Mouse (Mus musculus): ENCODE results near the gene Rgs5. TPM values are rescaled to one million over a fixed set of nuclear protein-coding genes. Genes with fewer than 3 reads are reported as not detected.

Rgs5 gene
- polyA plus RNA-seq, 1 experiment = 0.45 TPM

- no peaks in the 10 kb centered on the region for H3K9me3 ChIP-seq (replicated peaks; ENCODE audit: control insufficient read depth, insufficient read depth, low read length, poor library complexity, severe bottlenecking)
- no peaks in the 10 kb centered on the region for H3K36me3 ChIP-seq (ENCODE audit: control insufficient read depth, insufficient read depth, low read length, poor library complexity, severe bottlenecking)
- no peaks in the 10 kb centered on the region for H3K27me3 ChIP-seq (ENCODE audit: control insufficient read depth, insufficient read depth, low read length, poor library complexity, severe bottlenecking)
- no peaks in the 10 kb centered on the region for H3K4me1 ChIP-seq (ENCODE audit: control insufficient read depth, insufficient read depth, low read length)
- no peak overlapping the region for H3K27ac ChIP-seq (ENCODE audit: insufficient read depth, low read length)
- H3K4me3 ChIP-seq (ENCODE audit: low read depth, low read length) = no peak overlapping the region
- no peak overlapping the region for H3K9ac ChIP-seq (ENCODE audit: low read depth, poor library complexity, severe bottlenecking)
- TF ChIP-seq CTCF (IDR thresholded peaks at IDR 0.05; ENCODE audit: low read depth, low read length) = no peak
- no peak for TF ChIP-seq POLR2A (IDR thresholded peaks at IDR 0.05; ENCODE audit: insufficient read depth, low read length)
- TF ChIP-seq EP300 (IDR thresholded peaks at IDR 0.05; ENCODE audit: insufficient read depth, low read depth, low read length) = no peak
Measured at GRCm38 (mm10) chr1:169697236-169697635, 41.9 kb downstream of the Rgs5 start.

DNA sequence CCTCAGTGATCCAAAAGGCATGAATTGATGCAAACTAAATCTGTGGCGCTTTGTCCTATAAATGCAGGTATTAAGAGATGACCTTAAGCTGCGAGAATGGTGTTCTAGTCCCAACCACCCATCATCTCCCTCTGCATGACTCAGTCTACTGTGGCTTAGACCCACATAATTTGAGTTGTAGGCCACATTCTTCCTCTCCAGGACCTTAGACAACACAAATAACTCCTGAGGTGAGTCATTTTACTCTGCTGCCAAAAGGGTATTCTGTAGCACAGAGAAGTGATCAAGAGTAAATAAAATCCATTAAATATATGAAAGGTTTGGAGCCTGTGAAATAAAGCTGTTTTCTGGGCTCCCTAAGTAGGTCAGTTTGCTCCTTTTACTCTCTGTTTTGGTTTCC, 43.9 kb downstream of the Rgs5 start:
- H3K36me3 ChIP-seq (ENCODE audit: control insufficient read depth, insufficient read depth, low read length, poor library complexity, severe bottlenecking) = no peaks in the 10 kb centered on the region
- H3K9ac ChIP-seq (ENCODE audit: low read depth, poor library complexity, severe bottlenecking) = no peak overlapping the region
- TF ChIP-seq POLR2A (IDR thresholded peaks at IDR 0.05; ENCODE audit: insufficient read depth, low read length) (no peak), EP300 (IDR thresholded peaks at IDR 0.05; ENCODE audit: insufficient read depth, low read depth, low read length) (no peak), CTCF (IDR thresholded peaks at IDR 0.05; ENCODE audit: low read depth, low read length) (no peak)

GRCm38 (mm10) chr1:169704395-169705087, 49.2 kb downstream of the Rgs5 start:
- Histone ChIP-seq H3K36me3 (ENCODE audit: control insufficient read depth, insufficient read depth, low read length, poor library complexity, severe bottlenecking) (no peaks in the 10 kb centered on the region), H3K27me3 (ENCODE audit: control insufficient read depth, insufficient read depth, low read length, poor library complexity, severe bottlenecking) (no peaks in the 10 kb centered on the region), H3K27ac (ENCODE audit: insufficient read depth, low read length) (no peak overlapping the region), H3K9ac (ENCODE audit: low read depth, poor library complexity, severe bottlenecking) (no peak overlapping the region), H3K9me3 (replicated peaks; ENCODE audit: control insufficient read depth, insufficient read depth, low read length, poor library complexity, severe bottlenecking) (no peaks in the 10 kb centered on the region), H3K4me1 (ENCODE audit: control insufficient read depth, insufficient read depth, low read length) (no peaks in the 10 kb centered on the region), H3K4me3 (ENCODE audit: low read depth, low read length) (no peak overlapping the region)
- no peak for TF ChIP-seq EP300 (IDR thresholded peaks at IDR 0.05; ENCODE audit: insufficient read depth, low read depth, low read length)
- TF ChIP-seq CTCF (IDR thresholded peaks at IDR 0.05; ENCODE audit: low read depth, low read length) = no peak
- TF ChIP-seq POLR2A (IDR thresholded peaks at IDR 0.05; ENCODE audit: insufficient read depth, low read length) = no peak

More for the DNA sequence above, 43.9 kb downstream of the Rgs5 start:
- Histone ChIP-seq H3K27me3 (ENCODE audit: control insufficient read depth, insufficient read depth, low read length, poor library complexity, severe bottlenecking) (no peaks in the 10 kb centered on the region), H3K9me3 (replicated peaks; ENCODE audit: control insufficient read depth, insufficient read depth, low read length, poor library complexity, severe bottlenecking) (no peaks in the 10 kb centered on the region), H3K4me3 (ENCODE audit: low read depth, low read length) (no peak overlapping the region), H3K27ac (ENCODE audit: insufficient read depth, low read length) (no peak overlapping the region), H3K4me1 (ENCODE audit: control insufficient read depth, insufficient read depth, low read length) (no peaks in the 10 kb centered on the region)

GRCm38 (mm10) chr1:169721836-169722235, 66.5 kb downstream of the Rgs5 start:
- H3K9me3 ChIP-seq (replicated peaks; ENCODE audit: control insufficient read depth, insufficient read depth, low read length, poor library complexity, severe bottlenecking) = no peaks in the 10 kb centered on the region
- H3K27me3 ChIP-seq (ENCODE audit: control insufficient read depth, insufficient read depth, low read length, poor library complexity, severe bottlenecking) = no peaks in the 10 kb centered on the region
- H3K27ac ChIP-seq (ENCODE audit: insufficient read depth, low read length) = no peak overlapping the region
- H3K36me3 ChIP-seq (ENCODE audit: control insufficient read depth, insufficient read depth, low read length, poor library complexity, severe bottlenecking) = no peaks in the 10 kb centered on the region
- H3K4me3 ChIP-seq (ENCODE audit: low read depth, low read length) = no peak overlapping the region
- H3K9ac ChIP-seq (ENCODE audit: low read depth, poor library complexity, severe bottlenecking) = no peak overlapping the region
- no peak for TF ChIP-seq POLR2A (IDR thresholded peaks at IDR 0.05; ENCODE audit: insufficient read depth, low read length)
- no peak for TF ChIP-seq CTCF (IDR thresholded peaks at IDR 0.05; ENCODE audit: low read depth, low read length)
- no peak for TF ChIP-seq EP300 (IDR thresholded peaks at IDR 0.05; ENCODE audit: insufficient read depth, low read depth, low read length)
- H3K4me1 ChIP-seq (ENCODE audit: control insufficient read depth, insufficient read depth, low read length) = no peaks in the 10 kb centered on the region

- Histone ChIP-seq H3K27ac (ENCODE audit: insufficient read depth, low read length) (no peak overlapping the region), H3K9ac (ENCODE audit: low read depth, poor library complexity, severe bottlenecking) (no peak overlapping the region), H3K4me3 (ENCODE audit: low read depth, low read length) (no peak overlapping the region), H3K36me3 (ENCODE audit: control insufficient read depth, insufficient read depth, low read length, poor library complexity, severe bottlenecking) (no peaks in the 10 kb centered on the region), H3K27me3 (ENCODE audit: control insufficient read depth, insufficient read depth, low read length, poor library complexity, severe bottlenecking) (no peaks in the 10 kb centered on the region), H3K4me1 (ENCODE audit: control insufficient read depth, insufficient read depth, low read length) (no peaks in the 10 kb centered on the region), H3K9me3 (replicated peaks; ENCODE audit: control insufficient read depth, insufficient read depth, low read length, poor library complexity, severe bottlenecking) (no peaks in the 10 kb centered on the region)
- TF ChIP-seq POLR2A (IDR thresholded peaks at IDR 0.05; ENCODE audit: insufficient read depth, low read length) (no peak), EP300 (IDR thresholded peaks at IDR 0.05; ENCODE audit: insufficient read depth, low read depth, low read length) (no peak), CTCF (IDR thresholded peaks at IDR 0.05; ENCODE audit: low read depth, low read length) (no peak)
Measured at GRCm38 (mm10) chr1:169726319-169726718, 71.0 kb downstream of the Rgs5 start.

DNA sequence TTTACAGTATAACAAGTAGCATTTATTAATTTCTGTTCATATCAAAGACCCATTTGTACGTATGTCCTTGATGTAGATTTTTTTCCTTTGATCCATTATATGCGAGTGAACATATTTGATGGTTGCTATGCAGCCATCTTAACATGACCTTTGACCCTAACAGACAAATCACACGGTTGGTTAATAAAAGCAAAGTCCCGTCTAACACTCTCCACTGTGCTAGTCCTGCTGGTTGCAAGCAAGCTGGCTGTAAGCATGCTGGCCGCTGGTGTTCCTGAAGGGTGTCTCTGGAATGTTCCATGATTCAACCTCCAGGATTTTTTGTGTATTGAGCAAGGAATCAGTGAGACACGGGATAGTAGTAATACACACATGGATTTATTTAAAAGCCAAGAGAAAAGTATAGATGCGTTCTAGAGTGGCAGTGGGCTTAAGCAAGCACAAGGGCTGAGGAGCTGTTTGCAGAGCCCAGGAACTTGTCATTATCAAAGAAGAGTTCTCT, 75.3 kb downstream of the Rgs5 start:
- Histone ChIP-seq H3K36me3 (ENCODE audit: control insufficient read depth, insufficient read depth, low read length, poor library complexity, severe bottlenecking) (no peaks in the 10 kb centered on the region), H3K9me3 (replicated peaks; ENCODE audit: control insufficient read depth, insufficient read depth, low read length, poor library complexity, severe bottlenecking) (no peaks in the 10 kb centered on the region), H3K27ac (ENCODE audit: insufficient read depth, low read length) (no peak overlapping the region), H3K4me1 (ENCODE audit: control insufficient read depth, insufficient read depth, low read length) (no peaks in the 10 kb centered on the region), H3K27me3 (ENCODE audit: control insufficient read depth, insufficient read depth, low read length, poor library complexity, severe bottlenecking) (no peaks in the 10 kb centered on the region), H3K9ac (ENCODE audit: low read depth, poor library complexity, severe bottlenecking) (no peak overlapping the region), H3K4me3 (ENCODE audit: low read depth, low read length) (no peak overlapping the region)
- no peak for TF ChIP-seq POLR2A (IDR thresholded peaks at IDR 0.05; ENCODE audit: insufficient read depth, low read length)
- TF ChIP-seq CTCF (IDR thresholded peaks at IDR 0.05; ENCODE audit: low read depth, low read length) = no peak
- TF ChIP-seq EP300 (IDR thresholded peaks at IDR 0.05; ENCODE audit: insufficient read depth, low read depth, low read length) = no peak

Data from ES-Bruce4 (cell line).